Mouse (Mus musculus): ENCODE measurements at regions not wholly inside any gene's neighbourhood (a gene's known extent, or its start where the extent isn't known, plus 50 kb on each side); places are given as distances from the start of the nearest gene placed in this dataset.

- DNase-seq (ENCODE audit: low read depth, low spot score): no peak
These were observed 150.2 kb downstream of the Usp46 start for GRCm38 (mm10) chr5:73918011-73918410.

DNA sequence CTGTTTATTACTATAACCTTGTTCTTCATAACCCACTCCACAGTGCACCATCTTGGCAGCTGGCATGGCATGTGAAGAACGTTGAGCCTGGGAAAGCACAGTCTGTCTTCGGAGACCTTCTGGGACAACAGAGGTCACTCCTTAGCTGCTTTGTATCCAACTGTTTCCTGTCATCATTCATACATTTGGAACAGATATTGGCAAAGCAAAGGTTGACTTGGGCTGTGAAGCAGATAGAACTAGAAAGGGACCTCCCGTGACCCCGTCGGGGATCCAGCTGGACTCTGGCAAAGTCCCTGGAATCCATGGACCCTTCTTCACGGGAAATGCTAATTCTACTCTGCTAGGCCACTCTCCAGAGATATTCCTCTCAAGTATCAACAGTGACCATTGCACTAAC lies 148.3 kb downstream of the Usp46 start:
- no peak for DNase-seq (ENCODE audit: low read depth, low spot score)

- no peak for DNase-seq (ENCODE audit: low read depth, low spot score)
These were observed 140.7 kb downstream of the Usp46 start for GRCm38 (mm10) chr5:73927534-73927933.

DNA sequence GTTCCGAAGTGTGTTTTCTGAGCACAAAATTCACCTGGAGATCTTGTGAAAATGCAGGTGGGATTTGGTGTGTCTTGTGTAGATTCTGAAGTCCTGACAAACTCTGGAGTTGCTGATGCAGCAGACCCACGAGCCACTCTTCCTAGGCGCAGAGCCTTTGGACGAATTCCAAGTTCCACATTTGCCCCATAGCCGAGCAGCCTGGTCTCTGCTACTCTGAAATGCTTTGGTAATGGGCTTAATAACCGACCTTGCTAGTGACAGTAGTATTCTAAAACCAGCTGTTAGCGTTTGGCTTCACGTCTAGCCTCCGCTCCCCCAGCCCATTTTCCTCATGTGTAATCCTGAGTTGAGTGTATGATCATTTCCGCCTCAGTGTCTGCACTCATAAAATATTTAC lies 139.5 kb downstream of the Usp46 start:
- DNase-seq (ENCODE audit: low read depth, low spot score): no peak

DNA sequence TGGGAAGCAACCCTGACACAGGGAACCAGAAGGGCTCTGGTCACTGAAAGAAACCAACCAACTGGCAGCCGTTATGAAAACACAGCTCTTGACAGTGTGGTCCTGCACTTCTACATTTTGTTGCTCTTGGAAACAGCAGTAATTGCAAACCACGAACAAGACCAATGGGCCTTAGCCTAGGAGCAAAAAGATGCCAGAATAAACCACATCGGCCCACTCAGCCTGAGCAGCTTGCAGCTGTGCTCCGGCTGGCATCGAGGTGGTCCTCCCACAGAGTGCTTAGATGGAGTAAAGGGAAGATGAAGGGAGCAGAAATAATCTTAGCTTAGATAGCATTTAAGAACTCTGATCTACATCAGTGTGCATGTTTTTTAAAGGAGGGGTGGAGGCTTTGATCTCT lies 138.0 kb downstream of the Usp46 start:
- DNase-seq (ENCODE audit: low read depth, low spot score): no peak

DNA sequence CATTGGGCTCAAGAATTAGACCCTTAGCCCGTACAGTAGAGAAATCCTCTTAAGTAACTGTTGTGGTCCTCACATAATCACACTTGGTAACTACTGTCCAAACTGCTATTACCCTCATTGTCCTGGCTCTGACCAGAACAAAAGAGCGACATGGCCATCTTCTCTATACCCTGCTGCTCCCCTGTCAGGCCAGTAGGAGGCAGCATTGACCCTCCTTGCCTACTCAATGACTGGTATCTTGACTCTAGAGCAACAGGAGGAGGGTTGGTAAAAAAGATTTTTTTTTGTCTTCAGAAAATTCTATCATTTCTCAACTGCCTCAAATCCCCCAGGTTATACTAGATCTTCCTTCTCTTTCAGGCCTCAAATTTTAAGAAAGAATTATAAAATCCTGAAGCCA lies 130.4 kb downstream of the Usp46 start:
- DNase-seq (ENCODE audit: low read depth, low spot score): peak; percentile 69

DNA sequence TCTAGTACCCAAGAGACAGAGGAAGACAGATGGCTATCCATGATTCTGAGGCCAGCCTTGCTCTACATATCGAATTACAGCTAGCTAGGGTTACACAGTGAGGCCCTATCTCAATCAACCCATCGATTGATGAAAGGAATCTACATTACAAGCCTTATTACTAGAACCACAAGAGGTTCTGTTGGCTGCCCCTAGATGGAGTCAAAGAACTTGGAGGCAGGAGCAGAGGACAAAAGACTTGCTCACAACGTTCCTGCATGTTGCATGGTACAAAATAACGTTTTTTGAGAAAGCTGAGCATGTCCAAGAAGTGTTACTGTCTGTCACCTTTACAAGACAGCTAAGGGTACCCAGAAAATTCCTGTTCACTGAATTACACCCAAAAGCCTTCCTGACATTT lies 129.8 kb downstream of the Usp46 start:
- peak; percentile 46 for DNase-seq (ENCODE audit: low read depth, low spot score)

GRCm38 (mm10) chr5:73942950-73943349 lies 125.3 kb downstream of the Usp46 start:
- no peak for DNase-seq (ENCODE audit: low read depth, low spot score)

- DNase-seq (ENCODE audit: low read depth, low spot score): no peak
These were observed 122.6 kb downstream of the Usp46 start for GRCm38 (mm10) chr5:73945671-73946070.

- peak; percentile 70 for DNase-seq (ENCODE audit: low read depth, low spot score)
These were observed 122.1 kb downstream of the Usp46 start for GRCm38 (mm10) chr5:73946164-73946563.

- no peak for DNase-seq (ENCODE audit: low read depth, low spot score)
These were observed 120.0 kb downstream of the Usp46 start for GRCm38 (mm10) chr5:73948031-73948899.

Data from 3T3-L1 (cell line).